In the genomic region with DNA sequence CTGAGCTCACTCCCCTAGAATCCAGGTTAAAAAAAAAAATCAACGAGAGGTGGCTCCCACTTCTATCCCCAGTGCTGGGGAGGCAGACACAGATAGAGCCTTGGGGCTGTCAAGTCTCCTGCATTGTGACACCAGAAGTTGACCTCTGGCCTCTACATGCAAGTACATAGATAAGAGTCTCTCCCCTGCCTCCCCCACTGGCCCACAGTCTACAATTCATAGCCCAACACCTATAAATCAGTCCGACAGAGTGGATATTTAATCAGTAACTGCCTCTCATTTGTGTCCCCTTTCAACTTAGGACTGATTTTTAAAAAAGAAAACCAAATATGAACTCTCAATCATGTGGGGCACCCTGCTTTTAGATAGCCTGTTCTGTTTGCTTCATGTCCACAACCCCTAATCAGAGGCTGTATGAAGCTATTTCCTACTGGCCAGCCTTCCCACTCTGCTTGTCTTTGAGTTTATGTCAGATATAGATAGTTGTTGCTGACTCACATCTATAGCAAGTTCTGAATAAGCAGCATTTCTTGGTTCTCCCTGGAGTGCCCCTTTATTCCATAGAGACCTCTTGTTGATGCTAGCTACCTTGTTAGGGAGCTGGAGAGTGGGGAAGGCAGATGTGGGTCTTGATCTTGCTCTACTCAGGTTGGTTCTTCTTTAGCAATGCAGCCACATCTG, we compare ENCODE assay signal across 20 mouse cellular contexts. TPM values are rescaled to one million over a fixed set of nuclear protein-coding genes. Genes with fewer than 3 reads are reported as not detected.
DNase-seq lines count a peak whose midpoint lies in the region; ATAC-seq and TF ChIP-seq lines count a peak whose summit lies in the region.
"Had no signal": no experiment of that assay in that cellular context is flagged by ENCODE, and none has a peak within 500 bp of the region (broad histone marks: within the 10 kb centered on the region; RNA-seq: fewer than 3 reads in every experiment).

No protein-coding gene starts in this region.

- H3K27me3 ChIP-seq in CH12.LX (replicated peaks): no peaks in the 10 kb centered on the region
- no peaks in the 10 kb centered on the region for H3K27me3 ChIP-seq in myocyte (ENCODE audit: control insufficient read depth, insufficient read depth, insufficient read length)
- H3K27me3 ChIP-seq in stomach, embryonic 16.5 days (ENCODE audit: control insufficient read depth, insufficient read depth, low read length): no peaks in the 10 kb centered on the region
- no peaks in the 10 kb centered on the region for H3K27me3 ChIP-seq in midbrain, embryonic 16.5 days (ENCODE audit: control insufficient read depth, insufficient read depth, low read depth, low read length)
- H3K27me3 ChIP-seq: embryonic facial prominence, embryonic 12.5 days; embryonic facial prominence, embryonic 15.5 days; hindbrain, embryonic 12.5 days; hindbrain, embryonic 15.5 days had no signal

- H3K4me2 ChIP-seq in CH12.LX (ENCODE audit: insufficient read depth, low read depth, poor library complexity, severe bottlenecking) (peak overlapping the region; percentile 58), myocyte (ENCODE audit: low read depth) (peak overlapping the region; percentile 68)
- H3K4me2 ChIP-seq in stomach, embryonic 16.5 days (ENCODE audit: low read depth, low read length): no peak overlapping the region
- H3K4me2 ChIP-seq in midbrain, embryonic 16.5 days (ENCODE audit: low read length): no peak overlapping the region
- H3K4me2 ChIP-seq: embryonic facial prominence, embryonic 12.5 days; embryonic facial prominence, embryonic 15.5 days; heart, embryonic 11.5 days; hindbrain, embryonic 12.5 days; hindbrain, embryonic 15.5 days had no signal

- no peaks in the 10 kb centered on the region for H3K79me2 ChIP-seq in CH12.LX (replicated peaks; ENCODE audit: control insufficient read depth, extremely low read depth, insufficient read depth, poor library complexity, severe bottlenecking)
- H3K79me2 ChIP-seq in myocyte (ENCODE audit: control insufficient read depth, insufficient read depth): no peaks in the 10 kb centered on the region

- H3K9ac ChIP-seq in CH12.LX (ENCODE audit: insufficient read depth, low read depth): peak overlapping the region; percentile 40; the same call in 1 of the 2 replicates
- no peak overlapping the region for H3K9ac ChIP-seq in stomach, embryonic 16.5 days (ENCODE audit: low read length)
- no peak overlapping the region for H3K9ac ChIP-seq in midbrain, embryonic 16.5 days (ENCODE audit: low read depth, low read length)
- H3K9ac ChIP-seq: embryonic facial prominence, embryonic 12.5 days; embryonic facial prominence, embryonic 15.5 days; forebrain, postnatal 0 days; hindbrain, embryonic 12.5 days; hindbrain, embryonic 15.5 days had no signal

- WGBS in stomach, embryonic 16.5 days: 42% methylated on average over 2 of the region's 2 CpGs
- 65% methylated on average over 2 of the region's 2 CpGs for WGBS in midbrain, embryonic 16.5 days

- TF ChIP-seq POLR2A in CH12.LX (IDR thresholded peaks at IDR 0.05; ENCODE audit: low read depth, low read length) (no peak), myocyte (IDR thresholded peaks at IDR 0.05; ENCODE audit: insufficient read length, low read depth) (no peak)

- TF ChIP-seq CTCF in CH12.LX (conservative IDR thresholded peaks at IDR 0.05 in 1 of 2, IDR thresholded peaks at IDR 0.05 in 1 of 2; ENCODE audit: low read depth in 2 of 2, low read length in 2 of 2): no peak

- TF ChIP-seq RAD21 in CH12.LX (IDR thresholded peaks at IDR 0.05; ENCODE audit: low read depth, low read length): no peak; the same call in 1 of the 2 replicates

- TF ChIP-seq EP300 in CH12.LX (IDR thresholded peaks at IDR 0.05; ENCODE audit: low read length): peak; percentile 99

- H3K9me3 ChIP-seq in CH12.LX (replicated peaks; ENCODE audit: low read length): no peaks in the 10 kb centered on the region
- H3K9me3 ChIP-seq in stomach, embryonic 16.5 days (replicated peaks; ENCODE audit: control insufficient read depth, low read length): no peaks in the 10 kb centered on the region
- no peaks in the 10 kb centered on the region for H3K9me3 ChIP-seq in midbrain, embryonic 16.5 days (replicated peaks; ENCODE audit: control insufficient read depth, low read length, poor library complexity, severe bottlenecking)
- H3K9me3 ChIP-seq: embryonic facial prominence, embryonic 12.5 days; embryonic facial prominence, embryonic 15.5 days; G1E; hindbrain, embryonic 12.5 days; hindbrain, embryonic 15.5 days had no signal

- dilution Hi-C loops in CH12.LX (cut with MboI; ENCODE audit: extremely low pct_ligation_motif_present, extremely low pct_unique_long_range_greater_than_20kb, low sequenced_read_pairs): no loop called here

- in situ Hi-C loops in CH12.LX (cut with MboI; ENCODE audit: low pct_ligation_motif_present, low pct_unique_long_range_greater_than_20kb, low sequenced_read_pairs): no loop called here

- ATAC-seq in stomach, embryonic 16.5 days (ENCODE audit: insufficient read depth, low FRiP score): peak; percentile 58; the same call in 1 of the 2 replicates
- ATAC-seq in midbrain, embryonic 16.5 days: no peak
- ATAC-seq: activated CD4-positive, CD25-positive, alpha-beta regulatory T cell, adult 4 months; forebrain, embryonic 14.5 days; forebrain, postnatal 0 days had no signal

- peak overlapping the region; percentile 72 for H3K27ac ChIP-seq in CH12.LX (ENCODE audit: insufficient read depth, low read depth)
- no peak overlapping the region for H3K27ac ChIP-seq in stomach, embryonic 16.5 days (ENCODE audit: low read length)
- H3K27ac ChIP-seq in midbrain, embryonic 16.5 days (ENCODE audit: low read length): no peak overlapping the region
- H3K27ac ChIP-seq: embryonic facial prominence, embryonic 12.5 days; embryonic facial prominence, embryonic 15.5 days; gastrocnemius, adult 2 months; heart, adult 2 months; hindbrain, embryonic 12.5 days; hindbrain, embryonic 15.5 days had no signal

- H3K4me1 ChIP-seq in CH12.LX (ENCODE audit: control insufficient read depth in 1 of 2, insufficient read depth in 2 of 2): peaks cover 13 to 28% of the 10 kb centered on the region in 2 experiments
- H3K4me1 ChIP-seq in stomach, embryonic 16.5 days (ENCODE audit: control insufficient read depth, insufficient read depth, low read length): peaks cover 7% of the 10 kb centered on the region
- no peaks in the 10 kb centered on the region for H3K4me1 ChIP-seq in midbrain, embryonic 16.5 days (ENCODE audit: control insufficient read depth, insufficient read depth, low read length)
- H3K4me1 ChIP-seq: embryonic facial prominence, embryonic 12.5 days; embryonic facial prominence, embryonic 15.5 days; hindbrain, embryonic 12.5 days; hindbrain, embryonic 15.5 days had no signal

- H3K4me3 ChIP-seq in CH12.LX (replicated peaks in 1 of 3; ENCODE audit: low read depth in 2 of 3, low read length in 2 of 3, poor library complexity in 1 of 3): no peak overlapping the region
- no peak overlapping the region for H3K4me3 ChIP-seq in myocyte
- no peak overlapping the region for H3K4me3 ChIP-seq in stomach, embryonic 16.5 days (replicated peaks; ENCODE audit: low read length)
- no peak overlapping the region for H3K4me3 ChIP-seq in midbrain, embryonic 16.5 days (ENCODE audit: low read depth, low read length)
- H3K4me3 ChIP-seq: embryonic facial prominence, embryonic 12.5 days; embryonic facial prominence, embryonic 15.5 days; gastrocnemius, adult 2 months; heart, adult 2 months; hindbrain, embryonic 12.5 days; hindbrain, embryonic 15.5 days had no signal

- H3K36me3 ChIP-seq in CH12.LX (replicated peaks in 1 of 2; ENCODE audit: control insufficient read depth in 1 of 2, insufficient read depth in 1 of 2, low read length in 1 of 2) (no peaks in the 10 kb centered on the region), myocyte (ENCODE audit: control insufficient read depth, insufficient read depth) (no peaks in the 10 kb centered on the region)
- H3K36me3 ChIP-seq in stomach, embryonic 16.5 days (ENCODE audit: control insufficient read depth, insufficient read depth, low read length): no peaks in the 10 kb centered on the region
- H3K36me3 ChIP-seq in midbrain, embryonic 16.5 days (ENCODE audit: control insufficient read depth, insufficient read depth, low read length): no peaks in the 10 kb centered on the region
- H3K36me3 ChIP-seq: embryonic facial prominence, embryonic 12.5 days; embryonic facial prominence, embryonic 15.5 days; G1E; hindbrain, embryonic 12.5 days; hindbrain, embryonic 15.5 days had no signal

- peak; percentile 85 for DNase-seq in CH12.LX (ENCODE audit: extremely low read depth)
- no peak for DNase-seq in lung, postnatal 36 days
- DNase-seq in natural killer cell, adult 2 months (ENCODE audit: low spot score in 2 of 2): no peak
- DNase-seq: cerebellum, adult 18-20 months; cerebellum, adult 9-10 months; cerebellum, postnatal 14 days; forebrain, postnatal 0 days; gastrocnemius, adult 2 months; heart, adult 2 months had no signal

- H3ac ChIP-seq in myocyte (ENCODE audit: control insufficient read depth, insufficient read length): no peak overlapping the region

TF ChIP-seq in CH12.LX, 34 proteins besides CTCF, POLR2A, EP300 and RAD21 (continues in another document):
- TF ChIP-seq MYC (IDR thresholded peaks at IDR 0.05; ENCODE audit: low read depth, low read length) (no peak), USF2 (conservative IDR thresholded peaks at IDR 0.05; ENCODE audit: low read depth, low read length) (no peak), GABPA (IDR thresholded peaks at IDR 0.05; ENCODE audit: insufficient replicate concordance, low read depth, low read length) (no peak), MAFK (IDR thresholded peaks at IDR 0.05; ENCODE audit: insufficient replicate concordance, low read length) (peak; percentile 78)

TF ChIP-seq in myocyte, 11 proteins besides CTCF, POLR2A, EP300 and RAD21 (continues in another document):
- TF ChIP-seq REST (IDR thresholded peaks at IDR 0.05; ENCODE audit: insufficient read depth, insufficient read length) (no peak), SRF (IDR thresholded peaks at IDR 0.05; ENCODE audit: control insufficient read depth, insufficient read length, low read depth) (no peak), TCF12 (IDR thresholded peaks at IDR 0.05; ENCODE audit: insufficient read depth, poor library complexity, severe bottlenecking) (no peak), POLR2AphosphoS2 (IDR thresholded peaks at IDR 0.05; ENCODE audit: insufficient read length, low read depth) (no peak)

RNA-seq across cellular contexts. Expression of gene Tmem158, which starts 49.3 kb away (rescaled TPM):
- total RNA-seq in CH12.LX (2012; rRNA removed) (6.6 and 7.3 TPM in 2 replicates), CH12.LX (2014; rRNA removed) (1.8 and 2.4 TPM in 2 replicates)
- polyA plus RNA-seq in CH12.LX (2012; ENCODE audit: insufficient read length, low read depth) (2.1 and 2.9 TPM in 2 replicates), myocyte (2012; fragmentation: generic; extraction: Trizol) (14.0 TPM)
- polyA plus RNA-seq in stomach, embryonic 16.5 days (2015; fragmentation: Nextera tagmentation; extraction: Ambion mirVana): 4.1 and 4.4 TPM in 2 replicates
- polyA plus RNA-seq in midbrain, embryonic 16.5 days (2015; fragmentation: Nextera tagmentation; extraction: Ambion mirVana): 30.1 and 35.8 TPM in 2 replicates
- total RNA-seq: G1E had no signal
- polyA plus RNA-seq: G1E had no signal

RNA-seq across cellular contexts. Expression of gene Lars2, which starts 56.9 kb away (rescaled TPM):
- total RNA-seq in CH12.LX (2012; rRNA removed): 4,255 and 15,188 TPM in 2 replicates
- 4.8 and 5.1 TPM in 2 replicates for total RNA-seq in CH12.LX (2014; rRNA removed)
- 421 and 765 TPM in 2 replicates for polyA plus RNA-seq in CH12.LX (2012; ENCODE audit: insufficient read length, low read depth)
- 579 TPM for polyA plus RNA-seq in myocyte (2012; fragmentation: generic; extraction: Trizol)
- polyA plus RNA-seq in stomach, embryonic 16.5 days (2015; fragmentation: Nextera tagmentation; extraction: Ambion mirVana): 790 and 882 TPM in 2 replicates
- polyA plus RNA-seq in midbrain, embryonic 16.5 days (2015; fragmentation: Nextera tagmentation; extraction: Ambion mirVana): 591 and 787 TPM in 2 replicates

Comparison
In these comparisons a context has a peak if more than half of its experiments do, and no peak if none do; other contexts are left out.
1. H3K4me2 ChIP-seq: peak in CH12.LX (single experiment) and myocyte (single experiment); none in stomach, embryonic 16.5 days (single experiment) and midbrain, embryonic 16.5 days (single experiment).